Mouse (Mus musculus) hindbrain, embryonic 12.5 days (tissue): ENCODE results near the gene Wdr54. TPM values are rescaled to one million over a fixed set of nuclear protein-coding genes. Genes with fewer than 3 reads are reported as not detected.

ENCODE experiments used
- ATAC-seq: fragments of 200-750 bp; cut with Nextera tagmentation; 2 replicates; pipeline ENCODE4 v1.8.0; 2017; ENCODE audit warnings: moderate TSS enrichment; ENCODE audit not compliant: low FRiP score
- H3K27ac ChIP-seq: fragments of 300-500 bp; sonication (generic); 2 replicates; pipeline ENCODE4 v1.5.1; 2016; ENCODE audit warnings: mild to moderate bottlenecking
- H3K27me3 ChIP-seq: fragments of 300-500 bp; sonication (generic); 2 replicates; pipeline ENCODE4 v1.6.1; 2016; ENCODE audit warnings: mild to moderate bottlenecking
- H3K36me3 ChIP-seq: fragments of 300-500 bp; sonication (generic); 2 replicates; pipeline ENCODE4 v1.6.1; 2016; ENCODE audit warnings: mild to moderate bottlenecking
- H3K4me1 ChIP-seq: fragments of 300-500 bp; sonication (generic); 2 replicates; pipeline ENCODE4 v1.6.1; 2016
- H3K4me2 ChIP-seq: fragments of 300-500 bp; sonication (generic); replicated peaks from 2 replicates; pipeline ENCODE4 v1.6.1; 2016; ENCODE audit warnings: mild to moderate bottlenecking
- H3K4me3 ChIP-seq: fragments of 300-500 bp; sonication (generic); 2 replicates; pipeline ENCODE4 v1.5.1; 2016; ENCODE audit warnings: mild to moderate bottlenecking
- H3K9ac ChIP-seq: fragments of 300-500 bp; sonication (generic); 2 replicates; pipeline ENCODE4 v1.6.1; 2016; ENCODE audit warnings: mild to moderate bottlenecking, moderate library complexity
- H3K9me3 ChIP-seq: fragments of 300-500 bp; sonication (generic); replicated peaks from 2 replicates; pipeline ENCODE4 v1.6.1; 2016; ENCODE audit warnings: mild to moderate bottlenecking
- WGBS: fragments of 180-500 bp; shearing (Covaris S2); methylation state at CpG from one replicate; pipeline ENCODE4 v1.1.7; 2016; 5-methylcytosine and 5-hydroxymethylcytosine counted together
- polyA plus RNA-seq: library from polyadenylated mRNA; unstranded; fragments of >200 nt; fragmentation: Nextera tagmentation; extraction: Ambion mirVana; gene quantifications from 2 replicates; pipeline ENCODE4 v1.2.1, GENCODE M21; 2016

Wdr54 gene
- polyA plus RNA-seq, 1 experiment from 2014 or later = 11.2 TPM

- H3K4me1 ChIP-seq = peaks cover 55% of the 10 kb centered on the region
- 2% methylated on average over 46 of the region's 52 CpGs for WGBS
These were observed 34.1 kb downstream of the Wdr54 start for GRCm38 (mm10) chr6:83121863-83122710.

GRCm38 (mm10) chr6:83120930-83121862 is 35.0 kb downstream of the Wdr54 start, which contains the start of gene Wbp1:
TSS of gene Wbp1 (minus strand) at chr6:83121559.
- H3K4me1 ChIP-seq = peaks cover 64% of the 10 kb centered on the region
- H3K9me3 ChIP-seq = no peaks in the 10 kb centered on the region
- no peaks in the 10 kb centered on the region for H3K27me3 ChIP-seq
- H3K9ac ChIP-seq = peak within 1 kb of the TSS; percentile 97
- WGBS = under 1% methylated on average over 38 of the region's 38 CpGs
- H3K4me3 ChIP-seq = peak within 1 kb of the TSS; percentile 82
- H3K27ac ChIP-seq = peak within 1 kb of the TSS; percentile 99
- H3K36me3 ChIP-seq = peaks cover 29% of the 10 kb centered on the region
- ATAC-seq = peak; percentile 94
- peak within 1 kb of the TSS; percentile 95 for H3K4me2 ChIP-seq

More at GRCm38 (mm10) chr6:83121863-83122710, 34.1 kb downstream of the Wdr54 start:
- Histone ChIP-seq H3K27me3 (no peaks in the 10 kb centered on the region), H3K4me3 (peak overlapping the region; percentile 82), H3K9ac (peak overlapping the region; percentile 97), H3K36me3 (peaks cover 27% of the 10 kb centered on the region), H3K27ac (peak overlapping the region; percentile 99), H3K9me3 (no peaks in the 10 kb centered on the region), H3K4me2 (peak overlapping the region; percentile 95)
- peak; percentile 11; the same call in 1 of the 2 replicates for ATAC-seq

GRCm38 (mm10) chr6:83119734-83120051 is 36.5 kb downstream of the Wdr54 start:
- H3K9ac ChIP-seq = peak overlapping the region; percentile 91
- 75% methylated on average over 7 of the region's 7 CpGs for WGBS
- H3K36me3 ChIP-seq = peaks cover 29% of the 10 kb centered on the region
- no peak for ATAC-seq
- H3K9me3 ChIP-seq = no peaks in the 10 kb centered on the region
- H3K27me3 ChIP-seq = no peaks in the 10 kb centered on the region
- peak overlapping the region; percentile 84 for H3K4me2 ChIP-seq
- peak overlapping the region; percentile 82 for H3K4me3 ChIP-seq
- peaks cover 67% of the 10 kb centered on the region for H3K4me1 ChIP-seq
- peak overlapping the region; percentile 97; the same call in 1 of the 2 replicates for H3K27ac ChIP-seq

- Histone ChIP-seq H3K27ac (no peak overlapping the region), H3K27me3 (no peaks in the 10 kb centered on the region), H3K9me3 (no peaks in the 10 kb centered on the region), H3K9ac (peak overlapping the region; percentile 91), H3K4me3 (peak overlapping the region; percentile 82), H3K36me3 (peaks cover 29% of the 10 kb centered on the region), H3K4me1 (peaks cover 65% of the 10 kb centered on the region), H3K4me2 (peak overlapping the region; percentile 84)
- WGBS = 89% methylated on average over 14 of the region's 14 CpGs
- no peak for ATAC-seq
These were observed 37.1 kb downstream of the Wdr54 start for GRCm38 (mm10) chr6:83118825-83119733.

GRCm38 (mm10) chr6:83118369-83118768 is 37.8 kb downstream of the Wdr54 start:
- no peaks in the 10 kb centered on the region for H3K27me3 ChIP-seq
- H3K27ac ChIP-seq = 0 out of 2 replicates have a peak overlapping the region, but pooled peaks have one; percentile 23
- H3K36me3 ChIP-seq = peaks cover 29% of the 10 kb centered on the region
- ATAC-seq = no peak
- peaks cover 59% of the 10 kb centered on the region for H3K4me1 ChIP-seq
- H3K9me3 ChIP-seq = no peaks in the 10 kb centered on the region
- no peak overlapping the region for H3K4me2 ChIP-seq
- WGBS = 84% methylated on average over 11 of the region's 11 CpGs
- H3K4me3 ChIP-seq = no peak overlapping the region
- H3K9ac ChIP-seq = no peak overlapping the region

GRCm38 (mm10) chr6:83117616-83118015 is 38.6 kb downstream of the Wdr54 start:
- Histone ChIP-seq H3K9me3 (no peaks in the 10 kb centered on the region), H3K9ac (peak overlapping the region; percentile 32), H3K36me3 (peaks cover 29% of the 10 kb centered on the region), H3K27ac (no peak overlapping the region), H3K4me3 (no peak overlapping the region), H3K27me3 (no peaks in the 10 kb centered on the region), H3K4me2 (no peak overlapping the region), H3K4me1 (peaks cover 52% of the 10 kb centered on the region)
- 94% methylated on average over 13 of the region's 13 CpGs for WGBS
- ATAC-seq = no peak

- peak overlapping the region; percentile 92; the same call in 1 of the 2 replicates for H3K4me2 ChIP-seq
- peaks cover 47% of the 10 kb centered on the region for H3K4me1 ChIP-seq
- H3K4me3 ChIP-seq = no peak overlapping the region
- 0 out of 2 replicates have a peak overlapping the region, but pooled peaks have one; percentile 14 for H3K27ac ChIP-seq
- ATAC-seq = no peak
- H3K36me3 ChIP-seq = peaks cover 29% of the 10 kb centered on the region
- WGBS = 89% methylated on average over 4 of the region's 4 CpGs
- no peaks in the 10 kb centered on the region for H3K9me3 ChIP-seq
- H3K27me3 ChIP-seq = no peaks in the 10 kb centered on the region
- no peak overlapping the region for H3K9ac ChIP-seq
These were observed 39.1 kb downstream of the Wdr54 start for GRCm38 (mm10) chr6:83117165-83117438.

GRCm38 (mm10) chr6:83116373-83117164 is 39.6 kb downstream of the Wdr54 start:
- Histone ChIP-seq H3K4me2 (peak overlapping the region; percentile 92), H3K9ac (peak overlapping the region; percentile 95), H3K27ac (0 out of 2 replicates have a peak overlapping the region, but pooled peaks have one; percentile 77), H3K4me1 (peaks cover 45% of the 10 kb centered on the region), H3K27me3 (no peaks in the 10 kb centered on the region), H3K9me3 (no peaks in the 10 kb centered on the region), H3K4me3 (peak overlapping the region; percentile 88), H3K36me3 (peaks cover 29% of the 10 kb centered on the region)
- ATAC-seq = no peak
- 82% methylated on average over 11 of the region's 11 CpGs for WGBS

- Histone ChIP-seq H3K9ac (peak overlapping the region; percentile 95), H3K4me3 (peak overlapping the region; percentile 88), H3K27ac (peak overlapping the region; percentile 77), H3K9me3 (no peaks in the 10 kb centered on the region), H3K27me3 (no peaks in the 10 kb centered on the region), H3K36me3 (peaks cover 32% of the 10 kb centered on the region), H3K4me2 (peak overlapping the region; percentile 92), H3K4me1 (peaks cover 45% of the 10 kb centered on the region)
- peak; percentile 65; the same call in 1 of the 2 replicates for ATAC-seq
- WGBS = 2% methylated on average over 46 of the region's 48 CpGs
These were observed 40.4 kb downstream of the Wdr54 start for GRCm38 (mm10) chr6:83115682-83116372.

- peak within 1 kb of the TSS; percentile 92 for H3K4me2 ChIP-seq
- H3K36me3 ChIP-seq = peaks cover 34% of the 10 kb centered on the region
- peak within 1 kb of the TSS; percentile 77 for H3K27ac ChIP-seq
- H3K27me3 ChIP-seq = no peaks in the 10 kb centered on the region
- H3K9ac ChIP-seq = peak within 1 kb of the TSS; percentile 95
- peaks cover 42% of the 10 kb centered on the region for H3K4me1 ChIP-seq
- WGBS = 2% methylated on average over 48 of the region's 58 CpGs
- ATAC-seq = peak; percentile 87
- H3K9me3 ChIP-seq = no peaks in the 10 kb centered on the region
- H3K4me3 ChIP-seq = peak within 1 kb of the TSS; percentile 88
These were observed 41.1 kb downstream of the Wdr54 start, which contains the start of gene Mogs for GRCm38 (mm10) chr6:83115011-83115671. TSS of gene Mogs (plus strand) at chr6:83115496.
